Mouse (Mus musculus): Measurements from ENCODE around the gene F13a1. TPM values are rescaled to one million over a fixed set of nuclear protein-coding genes. Genes with fewer than 3 reads are reported as not detected.

Gene F13a1
- polyA plus RNA-seq, 1 experiment = 22.9 TPM

GRCm38 (mm10) chr13:36941891-36942290 lies 108.2 kb downstream of the F13a1 start:
- no peak overlapping the region for H3K27ac ChIP-seq (ENCODE audit: control insufficient read depth, insufficient read depth, low read length)
- WGBS = 98% methylated on average over 3 of the region's 3 CpGs
- no peak for TF ChIP-seq POLR2A (IDR thresholded peaks at IDR 0.05; ENCODE audit: control insufficient read depth, extremely low read depth, insufficient read depth, low read length, poor library complexity)
- no peak for TF ChIP-seq CTCF (IDR thresholded peaks at IDR 0.05; ENCODE audit: borderline replicate concordance, control insufficient read depth, extremely low read depth, insufficient read depth, low read length, poor library complexity)
- DNase-seq = no peak
- H3K27me3 ChIP-seq (ENCODE audit: control insufficient read depth, insufficient read depth, low read length) = no peaks in the 10 kb centered on the region
- 0 out of 2 replicates have a peak, but pooled peaks cover 4% of the 10 kb centered on the region for H3K36me3 ChIP-seq (ENCODE audit: control insufficient read depth, insufficient read depth, low read length)
- H3K4me1 ChIP-seq (replicated peaks; ENCODE audit: control insufficient read depth, insufficient read depth, low read length) = no peaks in the 10 kb centered on the region
- no peak overlapping the region for H3K4me3 ChIP-seq (ENCODE audit: control insufficient read depth, insufficient read depth, low read length)

- no peak for TF ChIP-seq POLR2A (IDR thresholded peaks at IDR 0.05; ENCODE audit: control insufficient read depth, extremely low read depth, insufficient read depth, low read length, poor library complexity)
- DNase-seq = no peak
- no peaks in the 10 kb centered on the region for H3K36me3 ChIP-seq (ENCODE audit: control insufficient read depth, insufficient read depth, low read length)
- no peak overlapping the region for H3K4me3 ChIP-seq (ENCODE audit: control insufficient read depth, insufficient read depth, low read length)
- H3K4me1 ChIP-seq (replicated peaks; ENCODE audit: control insufficient read depth, insufficient read depth, low read length) = no peaks in the 10 kb centered on the region
- WGBS = 91% methylated on average over 9 of the region's 9 CpGs
- no peak overlapping the region for H3K27ac ChIP-seq (ENCODE audit: control insufficient read depth, insufficient read depth, low read length)
- no peaks in the 10 kb centered on the region for H3K27me3 ChIP-seq (ENCODE audit: control insufficient read depth, insufficient read depth, low read length)
These were observed 118.0 kb downstream of the F13a1 start for GRCm38 (mm10) chr13:36932066-36932465.

- TF ChIP-seq CTCF (IDR thresholded peaks at IDR 0.05; ENCODE audit: borderline replicate concordance, control insufficient read depth, extremely low read depth, insufficient read depth, low read length, poor library complexity) = no peak
- TF ChIP-seq POLR2A (IDR thresholded peaks at IDR 0.05; ENCODE audit: control insufficient read depth, extremely low read depth, insufficient read depth, low read length, poor library complexity) = no peak
- Histone ChIP-seq H3K4me1 (replicated peaks; ENCODE audit: control insufficient read depth, insufficient read depth, low read length) (no peaks in the 10 kb centered on the region), H3K27ac (ENCODE audit: control insufficient read depth, insufficient read depth, low read length) (no peak overlapping the region), H3K4me3 (ENCODE audit: control insufficient read depth, insufficient read depth, low read length) (no peak overlapping the region), H3K36me3 (ENCODE audit: control insufficient read depth, insufficient read depth, low read length) (peaks cover 7% of the 10 kb centered on the region; the same call in 1 of the 2 replicates), H3K27me3 (ENCODE audit: control insufficient read depth, insufficient read depth, low read length) (no peaks in the 10 kb centered on the region)
- WGBS = 91% methylated on average over 4 of the region's 4 CpGs
- DNase-seq = no peak
These were observed 130.3 kb downstream of the F13a1 start for GRCm38 (mm10) chr13:36919737-36920136.

GRCm38 (mm10) chr13:36903885-36904284 lies 146.2 kb downstream of the F13a1 start:
- H3K36me3 ChIP-seq (ENCODE audit: control insufficient read depth, insufficient read depth, low read length) = no peaks in the 10 kb centered on the region
- no peaks in the 10 kb centered on the region for H3K27me3 ChIP-seq (ENCODE audit: control insufficient read depth, insufficient read depth, low read length)
- DNase-seq = no peak
- TF ChIP-seq POLR2A (IDR thresholded peaks at IDR 0.05; ENCODE audit: control insufficient read depth, extremely low read depth, insufficient read depth, low read length, poor library complexity) (no peak), CTCF (IDR thresholded peaks at IDR 0.05; ENCODE audit: borderline replicate concordance, control insufficient read depth, extremely low read depth, insufficient read depth, low read length, poor library complexity) (no peak)
- WGBS = 71% methylated on average over 4 of the region's 4 CpGs
- H3K4me1 ChIP-seq (replicated peaks; ENCODE audit: control insufficient read depth, insufficient read depth, low read length) = no peaks in the 10 kb centered on the region
- H3K4me3 ChIP-seq (ENCODE audit: control insufficient read depth, insufficient read depth, low read length) = no peak overlapping the region
- H3K27ac ChIP-seq (ENCODE audit: control insufficient read depth, insufficient read depth, low read length) = no peak overlapping the region

- TF ChIP-seq CTCF (IDR thresholded peaks at IDR 0.05; ENCODE audit: borderline replicate concordance, control insufficient read depth, extremely low read depth, insufficient read depth, low read length, poor library complexity) (no peak), POLR2A (IDR thresholded peaks at IDR 0.05; ENCODE audit: control insufficient read depth, extremely low read depth, insufficient read depth, low read length, poor library complexity) (no peak)
- no peaks in the 10 kb centered on the region for H3K4me1 ChIP-seq (replicated peaks; ENCODE audit: control insufficient read depth, insufficient read depth, low read length)
- no peak overlapping the region for H3K27ac ChIP-seq (ENCODE audit: control insufficient read depth, insufficient read depth, low read length)
- no peaks in the 10 kb centered on the region for H3K27me3 ChIP-seq (ENCODE audit: control insufficient read depth, insufficient read depth, low read length)
- H3K4me3 ChIP-seq (ENCODE audit: control insufficient read depth, insufficient read depth, low read length) = no peak overlapping the region
- 83% methylated on average over 1 of the region's 1 CpGs for WGBS
- DNase-seq = no peak
- H3K36me3 ChIP-seq (ENCODE audit: control insufficient read depth, insufficient read depth, low read length) = no peaks in the 10 kb centered on the region
These were observed 146.6 kb downstream of the F13a1 start for GRCm38 (mm10) chr13:36903447-36903846.

GRCm38 (mm10) chr13:36901603-36902002 lies 148.4 kb downstream of the F13a1 start:
- WGBS = 74% methylated on average over 3 of the region's 3 CpGs
- TF ChIP-seq CTCF (IDR thresholded peaks at IDR 0.05; ENCODE audit: borderline replicate concordance, control insufficient read depth, extremely low read depth, insufficient read depth, low read length, poor library complexity) (no peak), POLR2A (IDR thresholded peaks at IDR 0.05; ENCODE audit: control insufficient read depth, extremely low read depth, insufficient read depth, low read length, poor library complexity) (no peak)

GRCm38 (mm10) chr13:36901016-36901415 lies 149.0 kb downstream of the F13a1 start:
- 81% methylated on average over 3 of the region's 3 CpGs for WGBS
- no peak overlapping the region for H3K27ac ChIP-seq (ENCODE audit: control insufficient read depth, insufficient read depth, low read length)
- no peak for DNase-seq
- peaks cover 6% of the 10 kb centered on the region for H3K36me3 ChIP-seq (ENCODE audit: control insufficient read depth, insufficient read depth, low read length)
- TF ChIP-seq CTCF (IDR thresholded peaks at IDR 0.05; ENCODE audit: borderline replicate concordance, control insufficient read depth, extremely low read depth, insufficient read depth, low read length, poor library complexity) = no peak
- TF ChIP-seq POLR2A (IDR thresholded peaks at IDR 0.05; ENCODE audit: control insufficient read depth, extremely low read depth, insufficient read depth, low read length, poor library complexity) = no peak
- H3K4me1 ChIP-seq (replicated peaks; ENCODE audit: control insufficient read depth, insufficient read depth, low read length) = no peaks in the 10 kb centered on the region
- no peak overlapping the region for H3K4me3 ChIP-seq (ENCODE audit: control insufficient read depth, insufficient read depth, low read length)
- H3K27me3 ChIP-seq (ENCODE audit: control insufficient read depth, insufficient read depth, low read length) = no peaks in the 10 kb centered on the region

More at GRCm38 (mm10) chr13:36901603-36902002, 148.4 kb downstream of the F13a1 start:
- Histone ChIP-seq H3K36me3 (ENCODE audit: control insufficient read depth, insufficient read depth, low read length) (peaks cover 6% of the 10 kb centered on the region), H3K27ac (ENCODE audit: control insufficient read depth, insufficient read depth, low read length) (no peak overlapping the region), H3K4me3 (ENCODE audit: control insufficient read depth, insufficient read depth, low read length) (no peak overlapping the region), H3K4me1 (replicated peaks; ENCODE audit: control insufficient read depth, insufficient read depth, low read length) (no peaks in the 10 kb centered on the region), H3K27me3 (ENCODE audit: control insufficient read depth, insufficient read depth, low read length) (no peaks in the 10 kb centered on the region)
- no peak for DNase-seq

Measured in thymus, adult 2 months (tissue).